Mouse (Mus musculus): ENCODE results near the gene Fgfr2.

DNA sequence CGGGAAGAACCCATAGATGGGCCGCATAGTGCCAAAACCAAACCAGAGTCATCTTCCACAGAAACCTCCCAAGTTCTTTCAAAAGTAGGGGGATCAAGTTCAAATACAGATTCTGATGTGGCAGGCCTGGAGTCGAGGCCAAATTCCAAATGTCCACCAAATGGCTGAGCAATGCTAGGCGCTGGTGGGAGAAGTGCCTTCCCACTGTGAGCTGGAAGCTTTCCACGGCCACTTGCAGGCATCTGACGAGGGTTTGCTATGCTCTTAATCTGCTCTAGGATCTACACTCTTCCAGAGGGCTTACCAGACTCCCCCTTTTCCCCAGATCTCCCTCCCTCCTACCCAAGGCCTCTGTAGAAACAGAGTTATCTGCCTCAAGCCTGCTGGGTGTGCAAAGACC lies 376.1 kb downstream of the Fgfr2 start:
- TF ChIP-seq CTCF (conservative IDR thresholded peaks at IDR 0.05; ENCODE audit: low read length) (no peak), POU5F1 (IDR thresholded peaks at IDR 0.05; ENCODE audit: borderline replicate concordance, low read length) (no peak)

All from E14TG2a.4 (cell line).